Mouse (Mus musculus) thymus, postnatal 14 days (tissue): Measurements from ENCODE around the gene Rhbg.
A peak's percentile ranks its signal among the peaks of the same experiment; 100 is the strongest.

ENCODE experiments used
- DNase-seq: peaks from one replicate; pipeline ENCODE4 v3.0.0; 2021

Gene Rhbg

GRCm38 (mm10) chr3:88227260-88227659 lies 27.2 kb downstream of the Rhbg start:
- DNase-seq = no peak

- no peak for DNase-seq
Observed at GRCm38 (mm10) chr3:88226101-88226845, 28.2 kb downstream of the Rhbg start.

- no peak for DNase-seq
Observed at GRCm38 (mm10) chr3:88224929-88225328, 29.6 kb downstream of the Rhbg start.

GRCm38 (mm10) chr3:88222446-88222845 lies 32.1 kb downstream of the Rhbg start:
- no peak for DNase-seq

GRCm38 (mm10) chr3:88221519-88222390 lies 32.8 kb downstream of the Rhbg start:
- DNase-seq = no peak

- DNase-seq = peak; percentile 68
Observed at GRCm38 (mm10) chr3:88220842-88221241, 33.7 kb downstream of the Rhbg start.

GRCm38 (mm10) chr3:88219940-88220339 lies 34.6 kb downstream of the Rhbg start:
- DNase-seq = no peak

GRCm38 (mm10) chr3:88217679-88218078 lies 36.8 kb downstream of the Rhbg start:
- no peak for DNase-seq

- no peak for DNase-seq
Observed at GRCm38 (mm10) chr3:88216534-88217326, 37.8 kb downstream of the Rhbg start.

- DNase-seq = no peak
Observed at GRCm38 (mm10) chr3:88216116-88216515, 38.4 kb downstream of the Rhbg start.

GRCm38 (mm10) chr3:88215553-88216004 lies 38.9 kb downstream of the Rhbg start:
- no peak for DNase-seq

- DNase-seq = peak; percentile 8
Observed at GRCm38 (mm10) chr3:88214971-88215552, 39.4 kb downstream of the Rhbg start.

GRCm38 (mm10) chr3:88214197-88214938 lies 40.1 kb downstream of the Rhbg start:
- no peak for DNase-seq

GRCm38 (mm10) chr3:88213019-88213418 lies 41.5 kb downstream of the Rhbg start:
- DNase-seq = no peak

GRCm38 (mm10) chr3:88212356-88212755 lies 42.2 kb downstream of the Rhbg start:
- DNase-seq = no peak

- DNase-seq = no peak
Observed at GRCm38 (mm10) chr3:88210918-88211317, 43.6 kb downstream of the Rhbg start.

GRCm38 (mm10) chr3:88210121-88210520 lies 44.4 kb downstream of the Rhbg start:
- DNase-seq = no peak

GRCm38 (mm10) chr3:88209306-88209705 lies 45.2 kb downstream of the Rhbg start:
- no peak for DNase-seq

- DNase-seq = no peak
Observed at GRCm38 (mm10) chr3:88208226-88208720, 46.2 kb downstream of the Rhbg start.

- DNase-seq = no peak
Observed at GRCm38 (mm10) chr3:88207451-88208100, 46.9 kb downstream of the Rhbg start.

- no peak for DNase-seq
Observed at GRCm38 (mm10) chr3:88206901-88207371, 47.6 kb downstream of the Rhbg start.
